Comparison of ENCODE assay signal across 15 mouse cellular contexts in the genomic region with DNA sequence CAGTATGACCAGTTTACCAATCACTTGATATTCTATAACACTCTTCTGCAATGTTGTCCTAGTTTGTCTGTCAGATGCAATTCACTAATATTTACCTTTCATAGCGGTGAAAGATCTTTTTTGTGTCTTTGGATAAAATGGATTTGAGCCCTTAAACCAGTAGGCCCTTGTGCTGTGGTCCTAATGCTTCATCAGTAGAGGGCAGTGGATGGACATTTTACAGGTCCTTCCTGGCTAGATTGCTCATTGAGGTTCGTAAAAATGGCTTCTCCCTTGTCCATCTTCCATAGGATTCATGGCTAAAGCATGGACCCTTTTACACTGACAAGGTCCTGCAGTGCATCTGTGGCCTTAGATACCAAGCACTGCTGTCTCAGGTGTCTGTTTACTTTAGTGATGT.
DNase-seq lines count a peak whose midpoint lies in the region; ATAC-seq and TF ChIP-seq lines count a peak whose summit lies in the region.
"Had no signal": no experiment of that assay in that cellular context is flagged by ENCODE, and none has a peak within 500 bp of the region (broad histone marks: within the 10 kb centered on the region; RNA-seq: fewer than 3 reads in every experiment).

No protein-coding gene starts in this region.

- no peak overlapping the region for H3K9ac ChIP-seq in hindbrain, postnatal 0 days (replicated peaks; ENCODE audit: low read length)
- H3K9ac ChIP-seq in hindbrain, embryonic 16.5 days (ENCODE audit: low read depth, low read length), result no peak overlapping the region
- no peak overlapping the region for H3K9ac ChIP-seq in lung, postnatal 0 days (replicated peaks; ENCODE audit: low read depth)
- H3K9ac ChIP-seq: embryonic facial prominence, embryonic 15.5 days; forebrain, embryonic 13.5 days; heart, embryonic 13.5 days; hindbrain, embryonic 14.5 days; liver, embryonic 13.5 days had no signal

- no peak overlapping the region for H3K27ac ChIP-seq in hindbrain, postnatal 0 days
- no peak overlapping the region for H3K27ac ChIP-seq in hindbrain, embryonic 16.5 days (ENCODE audit: low read depth, low read length)
- no peak overlapping the region for H3K27ac ChIP-seq in lung, postnatal 0 days (ENCODE audit: low read length)
- H3K27ac ChIP-seq: embryonic facial prominence, embryonic 15.5 days; forebrain, embryonic 13.5 days; heart, embryonic 13.5 days; hindbrain, embryonic 14.5 days; liver, embryonic 13.5 days had no signal

- no peaks in the 10 kb centered on the region for H3K9me3 ChIP-seq in hindbrain, postnatal 0 days (ENCODE audit: low read length)
- no peaks in the 10 kb centered on the region for H3K9me3 ChIP-seq in hindbrain, embryonic 16.5 days (ENCODE audit: control insufficient read depth, low read length)
- H3K9me3 ChIP-seq in lung, postnatal 0 days (ENCODE audit: low read length), result no peaks in the 10 kb centered on the region
- H3K9me3 ChIP-seq: embryonic facial prominence, embryonic 15.5 days; forebrain, embryonic 13.5 days; heart, embryonic 13.5 days; liver, embryonic 13.5 days had no signal

- DNase-seq in hindbrain, postnatal 0 days (ENCODE audit: low spot score), result peak; percentile 34
- peak; percentile 17 for DNase-seq in lung, postnatal 0 days (ENCODE audit: low spot score)
- no peak for DNase-seq in lung, postnatal 25 days (ENCODE audit: low spot score)
- DNase-seq in embryo, embryonic 11 days, result peak; percentile 28
- peak; percentile 31 for DNase-seq in retina, embryonic 14.5 days (ENCODE audit: low spot score)
- DNase-seq in thymus, postnatal 14 days, result no peak
- DNase-seq: adrenal gland, postnatal 14 days; gastrocnemius, postnatal 14 days; liver, embryonic 13.5 days; spleen, adult 18-20 months had no signal

- 64% methylated on average over 2 of the region's 2 CpGs for WGBS in hindbrain, postnatal 0 days
- WGBS in hindbrain, embryonic 16.5 days, result 72% methylated on average over 2 of the region's 2 CpGs
- 63% methylated on average over 2 of the region's 2 CpGs for WGBS in lung, postnatal 0 days

- TF ChIP-seq EP300 in lung, postnatal 0 days (IDR thresholded peaks at IDR 0.05), result no peak

- H3K4me1 ChIP-seq in hindbrain, postnatal 0 days (ENCODE audit: insufficient read depth, low read length), result no peaks in the 10 kb centered on the region
- no peaks in the 10 kb centered on the region for H3K4me1 ChIP-seq in hindbrain, embryonic 16.5 days (ENCODE audit: control insufficient read depth, insufficient read depth, low read depth, low read length)
- H3K4me1 ChIP-seq in lung, postnatal 0 days (ENCODE audit: insufficient read depth, low read depth, low read length), result no peaks in the 10 kb centered on the region
- H3K4me1 ChIP-seq: embryonic facial prominence, embryonic 15.5 days; forebrain, embryonic 13.5 days; heart, embryonic 13.5 days; liver, embryonic 13.5 days had no signal

- no peak overlapping the region for H3K4me3 ChIP-seq in hindbrain, postnatal 0 days (ENCODE audit: low read length)
- H3K4me3 ChIP-seq in hindbrain, embryonic 16.5 days (ENCODE audit: low read length), result no peak overlapping the region
- H3K4me3 ChIP-seq in lung, postnatal 0 days (ENCODE audit: low read depth, low read length), result no peak overlapping the region
- H3K4me3 ChIP-seq: embryonic facial prominence, embryonic 15.5 days; forebrain, embryonic 13.5 days; heart, embryonic 13.5 days; liver, embryonic 13.5 days had no signal

- no peaks in the 10 kb centered on the region for H3K36me3 ChIP-seq in hindbrain, postnatal 0 days (ENCODE audit: insufficient read depth, low read length)
- no peaks in the 10 kb centered on the region for H3K36me3 ChIP-seq in hindbrain, embryonic 16.5 days (ENCODE audit: control insufficient read depth, insufficient read depth, low read length)
- H3K36me3 ChIP-seq in lung, postnatal 0 days (ENCODE audit: insufficient read depth, low read length), result no peaks in the 10 kb centered on the region
- H3K36me3 ChIP-seq: embryonic facial prominence, embryonic 15.5 days; heart, embryonic 13.5 days; liver, embryonic 13.5 days had no signal

- TF ChIP-seq CTCF in hindbrain, postnatal 0 days (IDR thresholded peaks at IDR 0.05; ENCODE audit: low read depth), result peak; percentile 59
- TF ChIP-seq CTCF in lung, postnatal 0 days (IDR thresholded peaks at IDR 0.05), result peak; percentile 61

- no peak for ATAC-seq in hindbrain, postnatal 0 days
- ATAC-seq in hindbrain, embryonic 16.5 days, result no peak
- ATAC-seq in lung, postnatal 0 days, result no peak
- ATAC-seq: forebrain, embryonic 13.5 days had no signal

- H3K27me3 ChIP-seq in hindbrain, postnatal 0 days (ENCODE audit: insufficient read depth, low read length), result no peaks in the 10 kb centered on the region
- no peaks in the 10 kb centered on the region for H3K27me3 ChIP-seq in hindbrain, embryonic 16.5 days (replicated peaks; ENCODE audit: control insufficient read depth, insufficient read depth, low read length)
- no peaks in the 10 kb centered on the region for H3K27me3 ChIP-seq in lung, postnatal 0 days (replicated peaks; ENCODE audit: insufficient read depth, low read length)
- H3K27me3 ChIP-seq: embryonic facial prominence, embryonic 15.5 days; forebrain, embryonic 13.5 days; heart, embryonic 13.5 days; liver, embryonic 13.5 days had no signal

- no peak overlapping the region for H3K4me2 ChIP-seq in hindbrain, postnatal 0 days (ENCODE audit: low read depth, low read length)
- H3K4me2 ChIP-seq in hindbrain, embryonic 16.5 days (ENCODE audit: low read length), result no peak overlapping the region
- no peak overlapping the region for H3K4me2 ChIP-seq in lung, postnatal 0 days (replicated peaks; ENCODE audit: low read depth, low read length)
- H3K4me2 ChIP-seq: embryonic facial prominence, embryonic 15.5 days; forebrain, embryonic 13.5 days; heart, embryonic 13.5 days; hindbrain, embryonic 14.5 days; liver, embryonic 13.5 days had no signal

Comparison
In these comparisons a context has a peak if more than half of its experiments do, and no peak if none do; other contexts are left out.
1. DNase-seq: peak in hindbrain, postnatal 0 days (single experiment), lung, postnatal 0 days (single experiment), embryo, embryonic 11 days (single experiment) and retina, embryonic 14.5 days (single experiment); none in lung, postnatal 25 days (single experiment) and thymus, postnatal 14 days (single experiment).